Mouse (Mus musculus): ENCODE data around the gene 2310011J03Rik. TPM values are rescaled to one million over a fixed set of nuclear protein-coding genes. Genes with fewer than 3 reads are reported as not detected.

Gene 2310011J03Rik
- polyA plus RNA-seq, 1 experiment: 72.5 TPM

DNA sequence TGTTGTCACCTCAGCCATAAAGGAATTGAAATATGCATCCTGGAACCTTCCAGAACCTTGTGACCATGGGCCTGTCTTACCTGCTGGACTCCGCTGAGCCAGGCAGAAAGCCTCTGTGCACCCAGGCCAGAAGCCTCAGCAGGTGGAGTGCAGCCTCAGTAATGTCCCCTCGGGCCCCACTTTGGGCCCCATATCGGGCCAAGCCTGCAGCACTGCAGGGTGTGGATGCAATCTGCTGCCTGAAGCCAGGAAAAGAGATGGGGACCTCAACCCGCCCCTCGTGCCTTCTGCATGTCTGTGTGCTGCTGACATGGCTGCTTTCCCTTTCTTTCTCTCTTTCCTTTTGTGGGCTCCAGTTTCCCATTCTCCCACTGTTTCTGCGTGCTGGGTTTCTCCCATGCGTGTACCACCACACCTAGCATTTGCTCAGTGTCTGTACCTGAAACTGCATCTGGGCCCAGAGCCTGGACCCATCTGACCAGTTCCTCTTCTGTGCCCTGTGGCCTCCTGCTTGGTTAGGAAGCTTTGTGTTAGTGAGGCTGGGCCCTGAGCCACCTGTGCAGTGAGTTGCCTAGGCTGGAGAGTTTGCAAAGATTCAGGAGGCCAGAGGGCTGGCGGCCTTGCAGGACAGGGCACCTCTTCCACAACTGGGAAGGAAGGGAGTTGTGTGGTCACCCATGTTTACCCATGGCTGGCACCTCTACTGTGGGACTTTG lies 48.3 kb downstream of the 2310011J03Rik start:
- no peak for DNase-seq (ENCODE audit: low read depth, low spot score)
- WGBS: 59% methylated on average over 8 of the region's 8 CpGs

DNA sequence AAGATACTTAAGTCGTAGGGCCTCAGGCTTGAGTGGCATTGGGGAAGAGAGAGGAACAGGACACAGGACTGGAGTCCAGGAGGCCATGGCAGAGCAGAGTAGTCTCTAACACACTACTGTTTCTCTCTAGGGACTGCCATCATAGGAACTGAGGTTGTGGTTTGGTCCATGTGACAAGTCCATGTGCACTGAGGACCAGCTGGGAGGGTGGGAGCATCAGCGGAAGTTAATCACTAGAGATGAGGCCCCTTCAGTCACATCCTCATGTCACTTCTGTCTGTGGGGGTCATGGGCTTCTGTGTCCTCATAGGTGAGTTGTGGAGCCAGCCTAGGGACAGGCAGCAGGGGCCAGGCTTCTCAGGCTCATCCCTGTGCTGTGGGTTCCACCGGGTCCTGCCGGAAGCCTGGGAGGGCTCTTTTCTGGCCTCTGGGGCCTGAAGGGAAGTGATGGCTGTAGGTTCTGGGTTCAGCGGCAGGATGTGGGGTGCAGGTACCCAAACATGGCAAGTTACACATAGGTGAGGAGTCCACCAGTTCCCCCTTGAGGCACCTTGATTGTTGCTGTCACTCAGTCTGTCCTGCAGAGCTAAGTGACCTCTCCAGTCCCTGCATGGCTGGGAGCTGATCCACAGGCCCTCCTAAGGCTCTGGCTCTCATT lies 49.0 kb downstream of the 2310011J03Rik start:
- WGBS: 69% methylated on average over 5 of the region's 5 CpGs
- DNase-seq (ENCODE audit: low read depth, low spot score): no peak

DNA sequence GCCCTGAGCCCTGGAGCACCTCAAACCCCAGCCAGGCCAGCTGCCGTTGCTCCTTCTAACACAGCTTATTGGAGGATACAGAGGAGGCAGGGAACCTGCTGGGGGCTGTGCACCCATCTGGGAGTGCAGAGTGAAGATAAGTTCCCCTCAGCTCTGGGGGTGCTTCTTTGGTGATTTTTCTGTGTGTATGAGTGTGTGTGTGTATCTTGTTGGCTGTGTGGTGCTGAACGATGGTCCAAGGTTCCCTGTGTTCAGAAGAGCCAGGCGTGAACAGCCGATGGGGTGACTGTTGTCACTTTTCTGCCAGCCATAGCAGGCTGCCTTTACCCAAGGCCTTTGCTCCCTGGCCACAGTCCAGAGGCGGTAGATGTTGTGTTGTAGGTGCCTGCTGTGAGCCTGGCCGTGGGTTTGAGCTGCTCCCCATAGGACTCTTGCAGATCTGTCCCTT lies 49.6 kb downstream of the 2310011J03Rik start:
- DNase-seq (ENCODE audit: low read depth, low spot score): no peak
- WGBS: 24% methylated on average over 6 of the region's 6 CpGs

DNA sequence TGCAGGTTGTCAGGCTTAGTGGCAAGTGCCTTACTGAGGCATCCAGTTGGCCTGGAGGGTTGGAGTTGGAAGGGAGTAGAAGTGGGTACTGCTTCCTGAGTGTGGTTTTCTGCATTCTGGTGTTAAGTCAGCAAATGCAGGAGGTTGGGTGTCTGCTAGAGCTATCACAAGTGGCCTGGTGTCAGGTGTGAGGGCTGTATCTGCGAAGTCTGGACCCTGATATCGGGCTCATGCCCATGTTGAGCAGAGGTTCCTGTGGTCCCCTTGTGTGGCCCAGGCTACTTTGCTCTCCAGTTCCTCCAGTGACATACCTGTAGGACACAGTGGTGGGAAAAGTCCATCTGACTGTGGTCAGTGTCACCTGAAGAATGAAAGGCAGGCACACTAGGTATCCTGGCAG lies 50.2 kb downstream of the 2310011J03Rik start:
- WGBS: 84% methylated on average over 2 of the region's 2 CpGs
- DNase-seq (ENCODE audit: low read depth, low spot score): no peak

Other genes with a start within 250 kb of the 2310011J03Rik start
- 67.2 and 91.7 TPM in 2 replicates for gene Sbno2, start 215.0 kb downstream of the 2310011J03Rik start, polyA plus RNA-seq (2012; rRNA removed)
- 112 and 115 TPM in 2 replicates for gene Stk11, start 204.7 kb downstream of the 2310011J03Rik start, polyA plus RNA-seq (2012; rRNA removed)
- gene Atp5d, start 181.9 kb downstream of the 2310011J03Rik start, polyA plus RNA-seq (2012; rRNA removed): 1,215 and 1,440 TPM in 2 replicates
- 5.0 TPM in 2 replicates for gene Cbarp, start 179.7 kb downstream of the 2310011J03Rik start, polyA plus RNA-seq (2012; rRNA removed)
- gene Midn, start 172.3 kb downstream of the 2310011J03Rik start, polyA plus RNA-seq (2012; rRNA removed): 62.7 and 89.3 TPM in 2 replicates
- gene Cirbp, start 154.6 kb downstream of the 2310011J03Rik start, polyA plus RNA-seq (2012; rRNA removed): 52.6 and 63.1 TPM in 2 replicates
- 15.9 and 18.2 TPM in 2 replicates for gene 1600002K03Rik, start 147.6 kb downstream of the 2310011J03Rik start, polyA plus RNA-seq (2012; rRNA removed)
- gene Efna2, start 141.1 kb downstream of the 2310011J03Rik start, polyA plus RNA-seq (2012; rRNA removed): 0.95 and 1.1 TPM in 2 replicates
- gene Mum1, start 94.1 kb downstream of the 2310011J03Rik start, polyA plus RNA-seq (2012; rRNA removed): 24.7 and 28.6 TPM in 2 replicates
- gene Ndufs7, start 71.4 kb downstream of the 2310011J03Rik start, polyA plus RNA-seq (2012; rRNA removed): 553 and 570 TPM in 2 replicates
- gene Gamt, start 59.5 kb downstream of the 2310011J03Rik start, polyA plus RNA-seq (2012; rRNA removed): 9.4 and 10.5 TPM in 2 replicates
- gene Dazap1, start 59.1 kb downstream of the 2310011J03Rik start, polyA plus RNA-seq (2012; rRNA removed): 52.1 and 67.7 TPM in 2 replicates
- gene Rps15, start 28.1 kb downstream of the 2310011J03Rik start, polyA plus RNA-seq (2012; rRNA removed): 1,621 and 1,622 TPM in 2 replicates
- gene Apc2, start 24.6 kb downstream of the 2310011J03Rik start, polyA plus RNA-seq (2012; rRNA removed): 0.41 and 0.45 TPM in 2 replicates
- 8.2 and 15.5 TPM in 2 replicates for gene Pcsk4, start 9.0 kb upstream of the 2310011J03Rik start, polyA plus RNA-seq (2012; rRNA removed)
- 50.1 and 127 TPM in 2 replicates for gene Reep6, start 9.4 kb upstream of the 2310011J03Rik start, polyA plus RNA-seq (2012; rRNA removed)
- 40.5 and 73.6 TPM in 2 replicates for gene Adamtsl5, start 27.9 kb upstream of the 2310011J03Rik start, polyA plus RNA-seq (2012; rRNA removed)
- 0.68 and 2.8 TPM in 2 replicates for gene Plk5, start 35.9 kb upstream of the 2310011J03Rik start, polyA plus RNA-seq (2012; rRNA removed)
- 5.7 and 7.6 TPM in 2 replicates for gene Mex3d, start 67.1 kb upstream of the 2310011J03Rik start, polyA plus RNA-seq (2012; rRNA removed)
- 104 and 116 TPM in 2 replicates for gene Mbd3, start 79.0 kb upstream of the 2310011J03Rik start, polyA plus RNA-seq (2012; rRNA removed)
- 2,454 and 2,475 TPM in 2 replicates for gene Uqcr11, start 86.3 kb upstream of the 2310011J03Rik start, polyA plus RNA-seq (2012; rRNA removed)
- gene Tcf3, start 113.1 kb upstream of the 2310011J03Rik start, polyA plus RNA-seq (2012; rRNA removed): 60.2 and 76.9 TPM in 2 replicates
- 0.09 and 0.19 TPM in 2 replicates for gene Onecut3, start 174.3 kb upstream of the 2310011J03Rik start, polyA plus RNA-seq (2012; rRNA removed)
- gene Atp8b3, start 218.6 kb upstream of the 2310011J03Rik start, polyA plus RNA-seq (2012; rRNA removed): 0.03 TPM in 1 of 2 replicates, not detected in the other
- gene Rexo1, start 241.0 kb upstream of the 2310011J03Rik start, polyA plus RNA-seq (2012; rRNA removed): 35.4 and 42.4 TPM in 2 replicates